Mouse (Mus musculus) liver, postnatal 0 days (tissue): Measurements from ENCODE around the gene Myl6b.

Experiments
- CTCF ChIP-seq: sonication (generic); IDR thresholded peaks from 2 replicates; pipeline ENCODE4 v1.5.1; 2016; ENCODE audit warnings: antibody characterized with exemption, low read depth
- EP300 ChIP-seq: IDR thresholded peaks from 2 replicates; pipeline ENCODE4 v1.6.1; 2016; ENCODE audit warnings: antibody characterized with exemption, low read depth, mild to moderate bottlenecking

DNA sequence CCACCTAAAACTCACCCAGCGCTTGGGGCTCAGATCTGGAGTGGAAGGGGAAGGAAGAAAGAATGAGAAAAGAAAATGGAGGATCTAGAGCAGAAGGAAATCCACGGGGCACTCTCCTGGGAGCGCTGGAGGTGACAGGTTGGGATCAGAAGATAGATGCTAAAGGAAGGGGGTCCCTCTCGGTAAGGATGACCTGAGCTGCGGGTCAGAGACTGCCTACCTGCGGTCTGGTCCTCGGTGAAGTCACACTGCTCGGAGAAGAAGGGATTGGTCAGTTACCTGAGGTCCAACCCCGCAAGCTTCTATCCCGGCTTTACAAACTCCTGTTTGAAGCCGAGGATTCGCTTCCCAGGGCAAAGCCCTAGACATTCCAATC is 5.2 kb downstream of the Myl6b start:
- TF ChIP-seq CTCF, result no peak
- TF ChIP-seq EP300, result no peak
